Mouse (Mus musculus) liver, adult 2 months (tissue): Measurements from ENCODE around the gene Mrtfa. TPM values are rescaled to one million over a fixed set of nuclear protein-coding genes. Genes with fewer than 3 reads are reported as not detected.
A peak's percentile ranks its signal among the peaks of the same experiment; 100 is the strongest.

Source experiments
- DNase-seq: peaks from one replicate; pipeline ENCODE4 v3.0.0-alpha.2; 2011; ENCODE audit warnings: low read depth, low spot score; ENCODE audit errors: extremely low read depth
- H3K27ac ChIP-seq: fragments of 200-500 bp; replicated peaks from 2 replicates; pipeline ENCODE4 v1.5.1; 2012; ENCODE audit warnings: low read depth, mild to moderate bottlenecking, control low read depth, inconsistent platforms, low read length; ENCODE audit not compliant: insufficient read depth
- H3K27me3 ChIP-seq: fragments of 200-500 bp; 2 replicates; pipeline ENCODE4 v1.6.1; 2012; ENCODE audit warnings: mild to moderate bottlenecking, moderate library complexity, low read length, inconsistent platforms; ENCODE audit not compliant: control insufficient read depth, insufficient read depth
- H3K36me3 ChIP-seq: fragments of 200-500 bp; 2 replicates; pipeline ENCODE4 v1.6.1; 2012; ENCODE audit warnings: low read length, inconsistent platforms; ENCODE audit not compliant: control insufficient read depth, insufficient read depth
- H3K4me1 ChIP-seq: fragments of 200-500 bp; 2 replicates; pipeline ENCODE4 v1.6.1; 2011; ENCODE audit warnings: low read length; ENCODE audit not compliant: control insufficient read depth, insufficient read depth
- H3K4me3 ChIP-seq: fragments of 200-500 bp; 2 replicates; pipeline ENCODE4 v1.5.1; 2011; ENCODE audit warnings: low read depth, mild to moderate bottlenecking, control low read depth, low read length, moderate library complexity; ENCODE audit not compliant: insufficient read depth
- H3K79me2 ChIP-seq: fragments of 200-500 bp; 2 replicates; pipeline ENCODE4 v1.6.1; 2012; ENCODE audit warnings: inconsistent platforms, mild to moderate bottlenecking, low read length, moderate library complexity; ENCODE audit not compliant: control insufficient read depth, insufficient read depth
- H3K9ac ChIP-seq: fragments of 200-500 bp; 2 replicates; pipeline ENCODE4 v1.6.1; 2012; ENCODE audit warnings: low read depth, mild to moderate bottlenecking, control low read depth, inconsistent platforms, low read length
- CTCF ChIP-seq: fragments of 200-500 bp; IDR thresholded peaks from 2 replicates; pipeline ENCODE4 v1.5.1; 2011; ENCODE audit warnings: low read depth, low read length, control low read depth
- POLR2A ChIP-seq: fragments of 200-500 bp; IDR thresholded peaks from 2 replicates; pipeline ENCODE4 v1.6.1; 2011; ENCODE audit warnings: low read length, control low read depth; ENCODE audit not compliant: insufficient read depth; ENCODE audit errors: extremely low read depth
- WGBS: fragments of 180-500 bp; shearing (Covaris S2); methylation state at CpG from one replicate; pipeline ENCODE4 v1.1.7; 2018; 5-methylcytosine and 5-hydroxymethylcytosine counted together
- polyA plus RNA-seq: library from polyadenylated mRNA; depleted of rRNA; stranded (reverse); fragments of >200 nt; gene quantifications from 2 replicates; pipeline ENCODE4 v1.2.3, GENCODE M21; 2012
- total RNA-seq: library from RNA; depleted of rRNA; stranded (reverse); fragments of >200 nt; gene quantifications from 2 replicates; pipeline ENCODE4 v1.2.3, GENCODE M21; 2014

Gene Mrtfa
- total and polyA plus RNA-seq, 2 experiments: 1.0 to 5.6 TPM

GRCm38 (mm10) chr15:81129970-81130369 lies 60.6 kb downstream of the Mrtfa start:
- 93% methylated on average over 8 of the region's 8 CpGs for WGBS

GRCm38 (mm10) chr15:81128155-81128838 lies 62.3 kb downstream of the Mrtfa start:
- TF ChIP-seq POLR2A: no peak

More at GRCm38 (mm10) chr15:81129970-81130369, 60.6 kb downstream of the Mrtfa start:
- Histone ChIP-seq H3K36me3 (no peaks in the 10 kb centered on the region), H3K79me2 (no peaks in the 10 kb centered on the region; the same call in 1 of the 2 replicates), H3K9ac (no peak overlapping the region), H3K27ac (no peak overlapping the region), H3K27me3 (no peaks in the 10 kb centered on the region), H3K4me1 (peaks cover 2% of the 10 kb centered on the region), H3K4me3 (no peak overlapping the region)
- no peak for DNase-seq
- TF ChIP-seq POLR2A (no peak), CTCF (no peak)

GRCm38 (mm10) chr15:81124282-81124681 lies 66.3 kb downstream of the Mrtfa start:
- H3K27ac ChIP-seq: peak overlapping the region; percentile 51
- no peaks in the 10 kb centered on the region for H3K27me3 ChIP-seq
- peaks cover 9% of the 10 kb centered on the region for H3K4me1 ChIP-seq
- H3K36me3 ChIP-seq: no peaks in the 10 kb centered on the region
- no peak overlapping the region for H3K9ac ChIP-seq
- H3K4me3 ChIP-seq: no peak overlapping the region
- 91% methylated on average over 2 of the region's 2 CpGs for WGBS
- TF ChIP-seq CTCF: no peak
- no peak for TF ChIP-seq POLR2A
- DNase-seq: peak; percentile 58
- peaks cover 3% of the 10 kb centered on the region; the same call in 1 of the 2 replicates for H3K79me2 ChIP-seq

More at GRCm38 (mm10) chr15:81128155-81128838, 62.3 kb downstream of the Mrtfa start:
- Histone ChIP-seq H3K36me3 (no peaks in the 10 kb centered on the region), H3K79me2 (no peaks in the 10 kb centered on the region; the same call in 1 of the 2 replicates), H3K9ac (no peak overlapping the region), H3K27me3 (no peaks in the 10 kb centered on the region), H3K27ac (no peak overlapping the region), H3K4me3 (no peak overlapping the region), H3K4me1 (peaks cover 9% of the 10 kb centered on the region)
- 83% methylated on average over 5 of the region's 5 CpGs for WGBS
- DNase-seq: no peak

GRCm38 (mm10) chr15:81123122-81123521 lies 67.4 kb downstream of the Mrtfa start:
- H3K9ac ChIP-seq: no peak overlapping the region
- no peak overlapping the region for H3K27ac ChIP-seq
- peaks cover 3% of the 10 kb centered on the region; the same call in 1 of the 2 replicates for H3K79me2 ChIP-seq
- no peak for DNase-seq
- H3K27me3 ChIP-seq: no peaks in the 10 kb centered on the region
- peaks cover 9% of the 10 kb centered on the region for H3K4me1 ChIP-seq
- no peak for TF ChIP-seq CTCF
- TF ChIP-seq POLR2A: no peak
- WGBS: 96% methylated on average over 5 of the region's 5 CpGs
- no peak overlapping the region for H3K4me3 ChIP-seq
- H3K36me3 ChIP-seq: no peaks in the 10 kb centered on the region

- peaks cover 3% of the 10 kb centered on the region; the same call in 1 of the 2 replicates for H3K79me2 ChIP-seq
- 61% methylated on average over 4 of the region's 4 CpGs for WGBS
- H3K9ac ChIP-seq: no peak overlapping the region
- peaks cover 9% of the 10 kb centered on the region for H3K4me1 ChIP-seq
- TF ChIP-seq CTCF (no peak), POLR2A (no peak)
- H3K4me3 ChIP-seq: no peak overlapping the region
- DNase-seq: no peak
- no peaks in the 10 kb centered on the region for H3K27me3 ChIP-seq
- H3K27ac ChIP-seq: no peak overlapping the region
- no peaks in the 10 kb centered on the region for H3K36me3 ChIP-seq
Observed at GRCm38 (mm10) chr15:81122535-81122934, 68.0 kb downstream of the Mrtfa start.

GRCm38 (mm10) chr15:81122078-81122477 lies 68.5 kb downstream of the Mrtfa start:
- DNase-seq: no peak
- no peaks in the 10 kb centered on the region for H3K36me3 ChIP-seq
- H3K4me1 ChIP-seq: peaks cover 9% of the 10 kb centered on the region
- WGBS: 66% methylated on average over 2 of the region's 2 CpGs
- peaks cover 3% of the 10 kb centered on the region; the same call in 1 of the 2 replicates for H3K79me2 ChIP-seq
- H3K4me3 ChIP-seq: no peak overlapping the region
- no peaks in the 10 kb centered on the region for H3K27me3 ChIP-seq
- TF ChIP-seq POLR2A (no peak), CTCF (no peak)
- H3K9ac ChIP-seq: no peak overlapping the region
- H3K27ac ChIP-seq: no peak overlapping the region
